Mouse (Mus musculus) kidney, adult 2 months (tissue): ENCODE data around the gene Xpo4.

Experiments used
- CTCF ChIP-seq: fragments of 200-500 bp; conservative IDR thresholded peaks from 2 replicates; pipeline ENCODE4 v1.5.1; 2011; ENCODE audit warnings: low read depth, mild to moderate bottlenecking, control low read depth, low read length, moderate library complexity, mixed read lengths; ENCODE audit not compliant: insufficient read depth, insufficient read length
- POLR2A ChIP-seq: fragments of 200-500 bp; IDR thresholded peaks from one replicate; pipeline ENCODE4 v1.6.1; 2011; ENCODE audit warnings: low read depth, low read length, control low read depth

DNA sequence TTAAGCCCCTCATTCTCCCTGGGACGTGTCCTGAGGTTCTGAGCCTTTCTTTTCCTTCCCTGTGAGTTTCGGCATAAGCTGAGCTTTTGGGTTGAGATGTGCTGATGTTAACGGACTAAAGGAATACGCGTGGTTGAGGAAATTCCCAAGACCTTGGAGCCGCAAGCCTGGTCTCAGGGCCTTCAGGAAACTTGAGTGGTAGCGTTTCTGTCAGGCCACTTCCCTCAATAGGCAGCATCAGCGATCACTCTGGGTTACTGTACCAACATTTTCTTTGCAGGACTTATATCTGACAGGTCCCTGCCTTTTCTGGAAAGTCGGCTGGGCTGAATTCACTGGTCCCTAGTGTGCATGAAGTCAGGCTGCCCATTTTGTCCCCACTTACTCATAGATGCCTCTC is 128.4 kb downstream of the Xpo4 start:
- TF ChIP-seq CTCF (no peak), POLR2A (no peak)
